Mouse (Mus musculus) small intestine, adult 2 months (tissue): ENCODE measurements at regions not wholly inside any gene's neighbourhood (a gene's known extent, or its start where the extent isn't known, plus 50 kb on each side); places are given as distances from the start of the nearest gene placed in this dataset.

ENCODE experiments used
- H3K27ac ChIP-seq: fragments of 200-500 bp; 2 replicates; pipeline ENCODE4 v1.5.1; 2012; ENCODE audit warnings: low read depth, low read length, control low read depth, inconsistent platforms; ENCODE audit not compliant: insufficient read depth
- H3K27me3 ChIP-seq: fragments of 200-500 bp; 2 replicates; pipeline ENCODE4 v1.6.1; 2012; ENCODE audit warnings: mild to moderate bottlenecking, moderate library complexity, low read length, inconsistent platforms; ENCODE audit not compliant: control insufficient read depth, insufficient read depth
- H3K36me3 ChIP-seq: fragments of 200-500 bp; 2 replicates; pipeline ENCODE4 v1.6.1; 2012; ENCODE audit warnings: mild to moderate bottlenecking, low read length, control low read depth, inconsistent platforms; ENCODE audit not compliant: control insufficient read depth, insufficient read depth
- H3K4me1 ChIP-seq: fragments of 200-500 bp; 2 replicates; pipeline ENCODE4 v1.6.1; 2012; ENCODE audit warnings: low read length, inconsistent platforms, mixed read lengths; ENCODE audit not compliant: control insufficient read depth, insufficient read depth, insufficient read length
- H3K4me3 ChIP-seq: fragments of 200-500 bp; 2 replicates; pipeline ENCODE4 v1.5.1; 2012; ENCODE audit warnings: low read depth, mild to moderate bottlenecking, control low read depth, inconsistent platforms, low read length, moderate library complexity
- CTCF ChIP-seq: fragments of 200-500 bp; IDR thresholded peaks from 2 replicates; pipeline ENCODE4 v1.5.1; 2012; ENCODE audit warnings: low read depth, mild to moderate bottlenecking, control low read depth, inconsistent platforms, low read length, moderate library complexity, mixed read lengths; ENCODE audit not compliant: insufficient replicate concordance, insufficient read length; ENCODE audit errors: extremely low read depth
- POLR2A ChIP-seq: fragments of 200-500 bp; IDR thresholded peaks from 2 replicates; pipeline ENCODE4 v1.6.1; 2012; ENCODE audit warnings: low read depth, mild to moderate bottlenecking, control low read depth, inconsistent platforms, low read length, moderate library complexity
- WGBS: fragments of 180-500 bp; shearing (Covaris S2); methylation state at CpG from one replicate; pipeline ENCODE4 v1.1.7; 2018; 5-methylcytosine and 5-hydroxymethylcytosine counted together

DNA sequence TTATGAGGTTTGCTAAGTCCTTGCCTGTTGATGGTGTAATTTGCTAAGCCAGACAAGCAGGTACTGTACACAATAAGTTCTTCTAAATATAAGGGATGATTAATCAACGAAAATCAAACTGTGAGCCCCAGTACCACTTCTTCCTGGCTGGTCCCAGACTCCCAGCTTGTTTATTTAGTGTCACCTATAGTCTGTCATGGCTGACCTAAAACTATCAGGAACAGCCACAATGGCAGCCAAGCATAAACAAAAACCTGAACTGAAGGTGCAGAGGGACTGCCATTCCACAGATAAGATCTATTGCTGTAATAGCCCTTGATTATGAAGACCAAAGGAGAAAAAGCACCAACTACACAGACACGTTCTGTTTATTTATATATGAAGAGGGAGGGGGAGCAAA is 180.9 kb upstream of the Dph6 start:
- H3K4me1 ChIP-seq = no peaks in the 10 kb centered on the region
- no peaks in the 10 kb centered on the region for H3K27me3 ChIP-seq
- no peak overlapping the region for H3K27ac ChIP-seq
- H3K36me3 ChIP-seq = no peaks in the 10 kb centered on the region
- H3K4me3 ChIP-seq = no peak overlapping the region
- TF ChIP-seq CTCF (no peak), POLR2A (no peak)
- WGBS = 13% methylated on average over 2 of the region's 2 CpGs

DNA sequence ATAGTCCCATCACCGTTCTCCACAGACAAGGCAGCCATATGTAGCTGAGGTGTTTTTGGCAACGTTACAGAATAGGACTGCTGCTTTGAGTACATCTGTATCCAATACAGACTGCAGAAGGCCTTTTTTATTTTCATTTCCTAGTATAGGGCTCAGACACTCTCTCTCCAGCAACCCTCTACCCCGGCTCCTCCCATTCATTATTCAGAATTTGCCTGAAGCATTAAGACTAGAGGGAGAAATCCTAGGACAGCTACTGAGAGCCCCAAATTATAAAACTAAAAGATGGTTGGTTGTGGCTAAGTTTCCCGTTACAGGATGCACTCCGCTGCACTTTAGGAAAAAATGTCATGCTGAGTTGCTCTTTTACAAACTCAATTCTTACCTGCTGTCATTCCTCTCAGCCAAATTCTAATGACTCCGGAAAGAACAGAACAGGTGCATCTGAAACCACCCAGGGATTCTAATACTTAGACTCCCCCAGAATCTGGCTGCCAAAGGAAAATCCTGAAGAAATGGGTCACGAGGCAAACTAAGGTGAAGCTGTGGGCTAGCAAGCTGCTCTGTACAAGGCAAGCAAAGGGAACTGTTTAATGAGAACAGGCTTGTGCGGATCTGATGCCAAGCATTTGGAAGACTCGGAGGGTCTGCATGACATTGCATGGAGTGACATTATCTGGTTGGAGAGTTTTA is 189.1 kb upstream of the Dph6 start:
- no peaks in the 10 kb centered on the region for H3K4me1 ChIP-seq

DNA sequence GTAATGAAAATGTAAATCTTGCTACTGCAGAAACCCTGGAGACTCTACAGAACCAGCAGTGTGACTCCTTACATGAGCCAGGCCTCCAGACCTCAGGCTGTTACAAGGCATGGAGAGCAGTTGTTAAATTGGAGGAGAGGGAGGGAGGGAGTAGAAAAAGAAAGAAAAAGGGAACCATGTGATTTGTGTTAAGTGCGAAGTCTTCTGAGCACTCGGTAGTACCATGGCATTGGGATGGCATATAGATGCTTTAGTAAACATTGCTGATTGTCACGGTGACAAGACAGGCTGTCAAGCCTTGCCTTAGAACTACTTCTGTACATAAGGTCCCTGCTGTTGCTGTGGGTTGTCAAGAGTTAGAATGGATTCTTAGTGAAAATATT is 189.6 kb upstream of the Dph6 start:
- TF ChIP-seq CTCF (no peak), POLR2A (no peak)
- 68% methylated on average over 3 of the region's 3 CpGs for WGBS
- Histone ChIP-seq H3K4me3 (no peak overlapping the region), H3K36me3 (no peaks in the 10 kb centered on the region), H3K4me1 (no peaks in the 10 kb centered on the region), H3K27ac (no peak overlapping the region), H3K27me3 (no peaks in the 10 kb centered on the region)

More for the DNA sequence above, 189.1 kb upstream of the Dph6 start:
- no peak for TF ChIP-seq POLR2A
- TF ChIP-seq CTCF = no peak
- whole genome bisulfite sequencing = 81% methylated on average over 9 of the region's 9 CpGs
- H3K36me3 ChIP-seq = no peaks in the 10 kb centered on the region
- no peak overlapping the region for H3K27ac ChIP-seq
- H3K27me3 ChIP-seq = no peaks in the 10 kb centered on the region
- no peak overlapping the region for H3K4me3 ChIP-seq

DNA sequence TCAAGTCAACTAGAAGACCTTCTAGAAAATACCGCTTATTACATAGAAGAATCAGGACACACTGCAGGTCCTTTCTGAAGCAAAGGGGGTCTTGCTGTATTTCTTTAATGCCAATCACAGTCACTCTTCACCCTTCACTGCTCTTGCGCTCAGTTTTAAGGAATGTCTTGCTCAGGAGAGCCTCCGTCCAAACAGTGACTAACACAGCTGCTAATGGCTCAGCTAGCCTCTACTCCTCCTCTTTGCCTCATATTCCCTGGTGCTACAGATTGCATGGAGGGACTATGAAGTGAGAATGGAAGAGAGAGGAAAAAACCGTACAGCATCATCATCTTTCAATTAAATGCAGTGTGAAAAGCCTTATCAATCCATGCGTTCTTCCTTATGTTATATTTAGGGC is 193.7 kb upstream of the Dph6 start:
- Histone ChIP-seq H3K27me3 (no peaks in the 10 kb centered on the region), H3K27ac (no peak overlapping the region), H3K4me1 (no peaks in the 10 kb centered on the region), H3K4me3 (no peak overlapping the region), H3K36me3 (no peaks in the 10 kb centered on the region)
- WGBS = 85% methylated on average over 5 of the region's 5 CpGs
- TF ChIP-seq POLR2A = no peak
- TF ChIP-seq CTCF = no peak

DNA sequence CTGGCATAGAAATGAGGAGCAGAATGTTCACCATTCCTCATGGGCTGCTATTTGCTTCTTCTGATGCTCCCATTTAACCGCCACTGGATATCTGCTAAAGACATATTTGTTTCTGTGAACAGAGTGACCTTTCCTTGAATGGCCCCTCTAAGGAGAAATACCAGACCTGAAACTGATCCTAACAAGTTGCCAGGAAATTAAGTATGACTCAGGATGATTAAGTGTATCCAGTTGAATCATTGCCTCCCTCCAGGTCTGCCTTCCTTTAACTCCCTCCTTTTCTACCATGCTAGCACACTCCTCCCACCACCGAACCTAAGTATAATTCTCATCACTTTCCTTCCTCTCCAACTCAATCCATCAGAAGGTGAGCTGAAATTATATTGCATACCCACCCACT is 194.2 kb upstream of the Dph6 start:
- no peak overlapping the region for H3K4me3 ChIP-seq
- TF ChIP-seq POLR2A (no peak), CTCF (no peak)
- H3K27me3 ChIP-seq = no peaks in the 10 kb centered on the region
- H3K36me3 ChIP-seq = no peaks in the 10 kb centered on the region
- no peaks in the 10 kb centered on the region for H3K4me1 ChIP-seq
- WGBS = 89% methylated on average over 2 of the region's 2 CpGs
- no peak overlapping the region for H3K27ac ChIP-seq

DNA sequence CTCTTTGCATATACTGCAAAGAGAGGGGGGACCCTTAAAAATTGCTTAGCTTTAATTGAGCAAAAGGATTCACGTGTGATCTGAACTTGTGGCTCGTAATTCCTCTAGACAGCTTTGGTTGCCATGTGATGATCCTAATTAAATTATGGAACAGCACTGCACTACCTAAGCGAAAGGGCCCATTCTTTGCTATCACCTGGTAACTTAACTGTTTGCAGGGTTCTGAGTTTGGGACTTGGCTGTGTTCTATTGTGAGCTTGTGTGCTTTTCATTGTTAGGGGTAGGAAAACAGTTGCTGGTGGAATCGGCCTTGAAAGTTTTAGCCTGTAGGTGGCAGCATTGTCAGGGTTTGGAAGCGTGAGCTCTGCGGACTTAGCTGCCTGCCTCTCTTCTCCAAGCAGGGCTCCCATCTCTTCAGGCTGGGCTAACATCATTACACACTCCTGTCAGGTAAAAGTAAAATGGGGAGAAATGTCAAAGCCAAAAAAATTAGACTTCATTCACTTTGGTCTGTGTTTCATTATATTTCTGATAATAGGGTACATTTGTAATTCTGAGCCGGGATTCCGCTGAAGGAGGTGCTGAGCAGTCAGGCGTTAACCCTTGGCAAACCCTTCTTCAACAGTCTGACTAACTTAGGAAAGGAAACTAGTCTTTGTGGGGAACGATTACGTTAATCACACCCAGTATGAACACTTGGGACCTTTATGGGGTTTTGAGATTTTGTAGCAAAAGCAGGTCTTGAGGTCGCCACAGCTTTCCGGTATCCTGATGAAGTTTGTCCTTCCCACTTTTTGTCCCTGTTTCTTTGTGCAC is 199.2 kb upstream of the Dph6 start:
- TF ChIP-seq CTCF = peak; percentile 62; the same call in 1 of the 2 replicates
- no peak for TF ChIP-seq POLR2A
- WGBS = 47% methylated on average over 13 of the region's 13 CpGs
- no peaks in the 10 kb centered on the region for H3K27me3 ChIP-seq

DNA sequence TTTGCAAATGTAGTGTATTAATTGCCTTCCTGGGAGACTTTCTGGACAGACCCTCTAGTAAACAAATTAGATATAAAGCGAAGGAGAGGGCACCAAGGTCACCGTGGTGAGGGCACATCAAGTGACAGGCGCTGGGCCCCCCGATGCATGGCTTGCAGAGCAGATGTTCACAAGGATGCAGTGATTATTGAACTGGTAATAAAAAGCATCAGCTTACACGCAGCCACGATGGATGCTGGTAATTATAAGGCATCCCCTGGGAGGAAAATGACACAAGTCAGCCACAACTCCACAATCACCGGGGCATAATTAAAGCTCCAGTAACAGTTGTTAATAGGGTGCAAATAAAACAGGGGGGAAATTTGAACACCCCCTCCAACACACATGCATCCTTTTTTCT is 217.5 kb upstream of the Dph6 start:
- WGBS = 64% methylated on average over 7 of the region's 7 CpGs
- TF ChIP-seq POLR2A = no peak
- no peak for TF ChIP-seq CTCF

More for the DNA sequence above, 199.2 kb upstream of the Dph6 start:
- no peaks in the 10 kb centered on the region for H3K36me3 ChIP-seq
- no peak overlapping the region for H3K4me3 ChIP-seq
- no peaks in the 10 kb centered on the region for H3K4me1 ChIP-seq
- no peak overlapping the region for H3K27ac ChIP-seq

More for the DNA sequence above, 217.5 kb upstream of the Dph6 start:
- Histone ChIP-seq H3K27me3 (no peaks in the 10 kb centered on the region), H3K4me3 (no peak overlapping the region), H3K36me3 (no peaks in the 10 kb centered on the region), H3K27ac (no peak overlapping the region), H3K4me1 (no peaks in the 10 kb centered on the region)
